8 mouse cellular contexts compared by ENCODE assay signal in genomic region chr10:29313905-29314304, GRCm38 (mm10). TPM values are rescaled to one million over a fixed set of nuclear protein-coding genes. Genes with fewer than 3 reads are reported as not detected.
DNase-seq lines count a peak whose midpoint lies in the region; ATAC-seq and TF ChIP-seq lines count a peak whose summit lies in the region.

No protein-coding gene starts in this region.

- no peak for TF ChIP-seq CTCF in lung, postnatal 0 days (IDR thresholded peaks at IDR 0.05)
- no peak for TF ChIP-seq CTCF in intestine, postnatal 0 days (IDR thresholded peaks at IDR 0.05; ENCODE audit: low read depth)

- no peak for DNase-seq in lung, postnatal 0 days (ENCODE audit: low spot score)
- DNase-seq in lung, adult 18-20 months: no peak
- DNase-seq in retina, postnatal 1 day: peak; percentile 3
- no peak for DNase-seq in frontal cortex, adult 2 months (ENCODE audit: extremely low spot score in 1 of 2, low spot score in 1 of 2)
- DNase-seq in left cerebral cortex, adult 8-10 months (ENCODE audit: low spot score in 2 of 2): no peak

- H3K36me3 ChIP-seq in lung, postnatal 0 days (ENCODE audit: insufficient read depth, low read length): no peaks in the 10 kb centered on the region
- H3K36me3 ChIP-seq in embryonic facial prominence, embryonic 12.5 days: no peaks in the 10 kb centered on the region
- H3K36me3 ChIP-seq in intestine, postnatal 0 days (ENCODE audit: control insufficient read depth, insufficient read depth): no peaks in the 10 kb centered on the region

- H3K4me2 ChIP-seq in lung, postnatal 0 days (replicated peaks; ENCODE audit: low read depth, low read length): peak overlapping the region; percentile 62
- peak overlapping the region; percentile 55 for H3K4me2 ChIP-seq in embryonic facial prominence, embryonic 12.5 days (replicated peaks)
- H3K4me2 ChIP-seq in intestine, postnatal 0 days (replicated peaks; ENCODE audit: low read depth): peak overlapping the region; percentile 65

- no peaks in the 10 kb centered on the region for H3K9me3 ChIP-seq in lung, postnatal 0 days (ENCODE audit: low read length)
- no peaks in the 10 kb centered on the region for H3K9me3 ChIP-seq in embryonic facial prominence, embryonic 12.5 days
- no peaks in the 10 kb centered on the region for H3K9me3 ChIP-seq in intestine, postnatal 0 days (ENCODE audit: control insufficient read depth)

- no peak for TF ChIP-seq EP300 in lung, postnatal 0 days (IDR thresholded peaks at IDR 0.05)

- no peaks in the 10 kb centered on the region for H3K27me3 ChIP-seq in lung, postnatal 0 days (replicated peaks; ENCODE audit: insufficient read depth, low read length)
- H3K27me3 ChIP-seq in embryonic facial prominence, embryonic 12.5 days: no peaks in the 10 kb centered on the region
- H3K27me3 ChIP-seq in intestine, postnatal 0 days (replicated peaks; ENCODE audit: control insufficient read depth, insufficient read depth, low read length): no peaks in the 10 kb centered on the region

- H3K4me1 ChIP-seq in lung, postnatal 0 days (ENCODE audit: insufficient read depth, low read depth, low read length): peaks cover 7% of the 10 kb centered on the region; the same call in 1 of the 2 replicates
- H3K4me1 ChIP-seq in embryonic facial prominence, embryonic 12.5 days: no peaks in the 10 kb centered on the region; the same call in 1 of the 2 replicates
- no peaks in the 10 kb centered on the region for H3K4me1 ChIP-seq in intestine, postnatal 0 days (replicated peaks; ENCODE audit: control insufficient read depth, insufficient read depth, low read length)

- H3K27ac ChIP-seq in lung, postnatal 0 days (ENCODE audit: low read length): no peak overlapping the region
- H3K27ac ChIP-seq in embryonic facial prominence, embryonic 12.5 days: no peak overlapping the region
- no peak overlapping the region for H3K27ac ChIP-seq in intestine, postnatal 0 days (ENCODE audit: low read depth, low read length)

- H3K9ac ChIP-seq in lung, postnatal 0 days (replicated peaks; ENCODE audit: low read depth): no peak overlapping the region
- H3K9ac ChIP-seq in embryonic facial prominence, embryonic 12.5 days: no peak overlapping the region
- H3K9ac ChIP-seq in intestine, postnatal 0 days (ENCODE audit: low read depth, low read length): no peak overlapping the region

- WGBS in lung, postnatal 0 days: 27% methylated on average over 5 of the region's 5 CpGs
- 35% methylated on average over 5 of the region's 5 CpGs for WGBS in embryonic facial prominence, embryonic 12.5 days
- 23% methylated on average over 5 of the region's 5 CpGs for WGBS in intestine, postnatal 0 days

- H3K4me3 ChIP-seq in lung, postnatal 0 days (ENCODE audit: low read depth, low read length): peak overlapping the region; percentile 77; the same call in 1 of the 2 replicates
- H3K4me3 ChIP-seq in embryonic facial prominence, embryonic 12.5 days: peak overlapping the region; percentile 60
- peak overlapping the region; percentile 57 for H3K4me3 ChIP-seq in intestine, postnatal 0 days (ENCODE audit: low read depth, low read length)

- ATAC-seq in lung, postnatal 0 days: no peak
- no peak for ATAC-seq in embryonic facial prominence, embryonic 12.5 days (ENCODE audit: insufficient number of reproducible peaks, insufficient read depth, low FRiP score, low TSS enrichment)
- no peak for ATAC-seq in intestine, postnatal 0 days
- ATAC-seq in granulocyte monocyte progenitor cell, adult 5-6 weeks (replicated peaks; ENCODE audit: poor library complexity, severe bottlenecking): no peak

RNA-seq across cellular contexts. Expression of gene Echdc1, which starts 0.9 kb away (rescaled TPM):
- 14.7 and 15.1 TPM in 2 replicates for polyA plus RNA-seq in lung, postnatal 0 days (2015; fragmentation: Nextera tagmentation; extraction: Ambion mirVana)
- 17.2 and 19.7 TPM in 2 replicates for polyA plus RNA-seq in embryonic facial prominence, embryonic 12.5 days (2016; fragmentation: Nextera tagmentation; extraction: Ambion mirVana)
- polyA plus RNA-seq in intestine, postnatal 0 days (2015; fragmentation: Nextera tagmentation; extraction: Ambion mirVana): 20.3 and 23.5 TPM in 2 replicates
- total RNA-seq in granulocyte monocyte progenitor cell, adult 5-6 weeks (2014; fragmentation: Nextera tagmentation): 12.2 and 13.2 TPM in 2 replicates
- 20.0 and 33.0 TPM in 2 replicates for total RNA-seq in granulocyte monocyte progenitor cell, adult 5-6 weeks (2017)
- polyA plus RNA-seq in frontal cortex, adult 2 months (2012; rRNA removed): 25.7 and 27.7 TPM in 2 replicates
- total RNA-seq in left cerebral cortex, adult 8-10 months (2022): 10 to 100 TPM; 27.7 to 38.2 (median 31.8) TPM

RNA-seq across cellular contexts. Expression of gene Rnf146, which starts 48.3 kb away (rescaled TPM):
- polyA plus RNA-seq in lung, postnatal 0 days (2015; fragmentation: Nextera tagmentation; extraction: Ambion mirVana): 43.0 and 44.8 TPM in 2 replicates
- 49.6 and 51.9 TPM in 2 replicates for polyA plus RNA-seq in embryonic facial prominence, embryonic 12.5 days (2016; fragmentation: Nextera tagmentation; extraction: Ambion mirVana)
- polyA plus RNA-seq in intestine, postnatal 0 days (2015; fragmentation: Nextera tagmentation; extraction: Ambion mirVana): 25.1 and 25.9 TPM in 2 replicates
- 19.1 and 26.0 TPM in 2 replicates for total RNA-seq in granulocyte monocyte progenitor cell, adult 5-6 weeks (2014; fragmentation: Nextera tagmentation)
- 41.8 and 49.1 TPM in 2 replicates for total RNA-seq in granulocyte monocyte progenitor cell, adult 5-6 weeks (2017)
- polyA plus RNA-seq in frontal cortex, adult 2 months (2012; rRNA removed): 85.7 and 89.7 TPM in 2 replicates
- 10 to 100 TPM; 85.8 to 94.5 (median 89.2) TPM for total RNA-seq in left cerebral cortex, adult 8-10 months (2022)
